Mouse (Mus musculus): ENCODE results near the gene Fgfr2.
"Not testable (repeated sequence)": the region's sequence is repeated elsewhere in the genome, so short reads cannot be mapped to it uniquely, and the experiment has no call there.

The Fgfr2 gene

DNA sequence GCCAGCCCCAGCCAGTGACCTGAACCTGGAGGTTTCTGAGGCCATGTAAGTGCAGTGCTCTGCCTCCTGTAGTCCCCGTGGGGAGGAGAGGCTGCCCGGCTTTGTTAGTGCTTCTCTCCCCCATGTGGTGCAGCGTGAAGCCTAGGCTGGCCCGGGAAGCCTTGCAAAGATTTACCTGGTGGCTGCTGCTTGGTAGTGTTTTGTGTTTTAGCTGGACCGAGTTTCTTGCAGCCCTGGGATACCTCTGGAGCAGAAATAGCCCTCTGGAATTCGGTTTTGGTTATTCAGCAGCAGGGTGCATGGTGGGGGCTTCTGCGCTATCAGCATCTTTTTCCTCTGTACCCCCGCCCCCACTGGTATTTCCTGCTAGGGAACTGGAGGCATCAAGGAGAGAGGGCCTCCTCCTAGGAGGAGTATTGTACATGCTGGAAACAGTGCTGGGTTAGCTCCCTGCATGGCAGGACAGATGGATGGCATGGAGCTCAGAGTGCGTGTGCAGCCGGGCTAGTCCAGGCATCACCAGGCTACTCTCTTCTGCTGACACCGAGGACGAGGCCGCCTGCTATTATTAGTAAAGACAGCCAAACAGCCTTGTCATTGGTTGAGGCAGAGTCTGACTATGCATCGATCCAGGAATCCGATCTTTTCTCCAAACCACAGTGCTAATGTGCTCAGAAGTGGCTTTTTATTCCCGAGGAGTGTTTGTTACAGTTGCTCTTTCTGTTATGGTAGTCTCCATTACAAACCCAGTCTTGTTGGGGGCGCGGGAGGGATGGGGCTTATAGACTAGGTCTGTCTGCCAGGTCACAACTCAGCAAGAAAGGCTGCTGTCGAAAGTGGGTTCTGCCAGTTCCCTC, 2430.0 kb downstream of the Fgfr2 start:
- no peak for DNase-seq (ENCODE audit: low read depth, low spot score)

- peak; percentile 84 for DNase-seq (ENCODE audit: low read depth, low spot score)
Observed at GRCm38 (mm10) chr7:130692392-130692942, 2430.7 kb downstream of the Fgfr2 start.

GRCm38 (mm10) chr7:130691931-130692330, 2431.2 kb downstream of the Fgfr2 start:
- DNase-seq (ENCODE audit: low read depth, low spot score): no peak

GRCm38 (mm10) chr7:130690869-130691268, 2432.3 kb downstream of the Fgfr2 start:
- no peak for DNase-seq (ENCODE audit: low read depth, low spot score)

- no peak for DNase-seq (ENCODE audit: low read depth, low spot score)
Observed at GRCm38 (mm10) chr7:130688601-130689000, 2434.5 kb downstream of the Fgfr2 start.

- DNase-seq (ENCODE audit: low read depth, low spot score): no peak
Observed at GRCm38 (mm10) chr7:130681798-130682197, 2441.4 kb downstream of the Fgfr2 start.

DNA sequence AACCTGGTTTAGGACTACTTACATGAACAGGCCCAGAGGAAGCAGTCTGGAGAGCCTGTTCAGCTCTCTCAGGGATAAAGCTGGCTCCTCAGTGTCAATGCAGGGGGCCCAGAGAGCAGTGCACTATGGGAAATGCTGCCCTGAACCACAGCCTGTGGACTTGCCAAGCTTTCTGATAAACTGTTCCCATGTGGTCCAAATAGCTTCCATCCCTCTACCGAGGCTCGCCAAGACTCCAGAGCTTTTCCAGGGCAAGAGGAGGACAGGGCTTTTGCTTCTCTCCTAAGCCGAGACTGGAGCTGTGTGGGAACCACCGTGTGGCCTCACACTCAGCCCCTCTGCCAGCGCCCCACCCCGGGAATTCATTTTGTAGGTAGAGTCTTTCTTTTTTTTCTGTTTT, 2444.7 kb downstream of the Fgfr2 start:
- no peak for DNase-seq (ENCODE audit: low read depth, low spot score)

DNA sequence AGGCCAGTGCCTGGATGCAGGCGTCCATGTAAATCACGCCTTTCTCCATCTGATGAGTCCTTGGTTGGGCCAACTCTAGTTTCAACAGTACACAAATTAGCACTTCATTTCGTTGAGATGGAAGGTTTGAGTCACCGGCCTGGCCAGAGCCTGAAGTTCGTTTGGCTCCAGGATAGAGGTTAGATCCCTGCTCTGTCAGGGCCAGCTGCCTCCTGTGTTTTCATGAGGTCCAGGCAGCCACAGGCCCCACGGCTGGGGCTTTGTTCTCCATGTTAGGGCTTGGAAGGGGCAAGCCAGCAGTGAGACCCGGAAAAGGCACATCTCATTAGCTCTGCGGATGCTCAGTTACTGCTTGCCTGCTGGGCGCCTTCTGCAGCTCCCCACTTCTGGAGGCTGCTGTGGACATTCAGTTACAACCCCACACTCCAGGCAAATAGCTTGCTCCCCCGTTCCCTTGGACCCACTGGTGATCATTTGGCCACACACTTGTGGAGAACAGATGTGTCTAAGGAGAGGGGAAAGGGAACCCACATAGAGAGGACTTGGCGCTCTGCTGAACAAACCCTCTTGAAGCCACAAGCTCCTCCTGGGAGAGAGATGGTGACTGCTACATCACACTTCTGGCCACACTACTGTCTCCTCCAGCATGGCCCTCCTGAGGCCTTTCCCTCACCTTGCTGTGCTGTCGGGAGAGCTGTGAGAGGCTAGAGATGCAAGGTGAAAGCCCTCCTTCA, 2445.4 kb downstream of the Fgfr2 start:
- DNase-seq (ENCODE audit: low read depth, low spot score): no peak

DNA sequence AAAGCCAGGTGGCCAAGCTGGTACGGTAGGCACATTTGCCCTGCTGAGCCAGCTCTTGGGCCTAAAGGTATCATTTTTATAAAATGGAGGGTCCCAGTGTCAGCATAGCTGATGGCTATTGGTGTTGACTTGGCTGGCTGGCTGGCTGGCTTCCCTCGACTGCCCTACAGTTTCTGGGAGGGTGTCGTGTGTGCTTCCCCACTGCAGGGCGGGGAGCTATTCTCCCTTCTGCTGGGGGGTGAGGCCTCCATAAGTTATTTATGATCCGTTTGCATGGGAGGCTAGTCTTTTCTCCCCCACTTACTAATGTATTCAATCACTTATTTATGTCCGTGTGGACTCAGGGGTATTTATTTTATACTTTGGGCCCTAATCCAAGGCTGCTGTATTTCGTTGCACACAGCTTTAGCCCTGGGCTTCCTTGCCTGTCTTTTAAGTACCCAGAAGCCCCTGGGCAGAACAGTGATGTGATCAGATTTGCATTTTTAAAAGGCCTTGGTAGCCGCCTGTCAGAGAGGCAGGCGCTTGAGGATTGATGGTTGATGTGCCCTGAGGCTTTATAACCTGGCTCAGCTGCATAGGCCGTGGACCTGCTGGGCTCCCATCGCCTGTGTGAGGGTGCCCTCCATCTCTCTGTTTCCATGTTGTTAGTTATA, 2446.1 kb downstream of the Fgfr2 start:
- DNase-seq (ENCODE audit: low read depth, low spot score): no peak

DNA sequence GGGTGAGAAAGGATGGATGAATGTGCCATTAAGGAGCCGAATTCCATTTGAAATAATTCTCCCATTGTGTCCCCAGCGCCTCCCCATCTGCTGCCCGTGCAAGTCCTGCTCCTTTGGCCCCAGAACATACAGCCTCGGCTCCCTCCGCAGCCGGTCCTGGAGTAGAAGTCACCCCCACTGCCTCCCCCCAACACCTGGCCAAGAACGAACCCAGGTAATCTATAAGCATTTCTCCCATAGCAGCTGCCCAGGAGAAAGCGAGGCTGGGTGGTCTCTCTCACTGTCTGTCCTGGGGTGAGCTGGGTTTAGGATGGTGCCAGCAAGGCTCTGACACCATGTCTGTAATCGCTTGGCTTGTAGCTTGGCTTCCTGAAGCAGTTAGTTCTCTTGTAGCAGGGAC, 2448.6 kb downstream of the Fgfr2 start:
- no peak for DNase-seq (ENCODE audit: low read depth, low spot score)

GRCm38 (mm10) chr7:130673169-130674033, 2449.7 kb downstream of the Fgfr2 start:
- DNase-seq (ENCODE audit: low read depth, low spot score): no peak

- no peak for DNase-seq (ENCODE audit: low read depth, low spot score)
Observed at GRCm38 (mm10) chr7:130671301-130671700, 2451.8 kb downstream of the Fgfr2 start.

DNA sequence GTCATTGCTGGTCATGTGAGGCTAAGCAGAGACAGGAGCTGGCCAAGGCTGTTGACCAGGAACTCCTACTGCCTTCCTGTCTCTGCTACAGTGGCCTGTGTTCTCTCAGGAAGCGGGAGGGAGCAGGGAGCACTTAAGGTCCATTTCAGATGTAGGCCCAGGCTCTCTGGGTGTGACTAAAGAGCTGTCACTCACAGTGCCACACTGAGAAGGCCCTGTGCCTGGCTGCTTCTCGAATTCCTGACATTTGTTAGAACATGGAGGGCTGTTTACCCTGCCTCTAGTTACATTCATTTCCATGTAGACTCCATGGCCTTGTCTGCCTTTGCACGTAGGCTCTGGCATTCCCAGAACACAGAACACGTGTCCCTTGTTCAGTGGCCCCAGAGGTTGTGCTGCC, 2452.8 kb downstream of the Fgfr2 start:
- no peak for DNase-seq (ENCODE audit: low read depth, low spot score)

GRCm38 (mm10) chr7:130669370-130669881, 2453.7 kb downstream of the Fgfr2 start:
- DNase-seq (ENCODE audit: low read depth, low spot score): peak; percentile 14

DNA sequence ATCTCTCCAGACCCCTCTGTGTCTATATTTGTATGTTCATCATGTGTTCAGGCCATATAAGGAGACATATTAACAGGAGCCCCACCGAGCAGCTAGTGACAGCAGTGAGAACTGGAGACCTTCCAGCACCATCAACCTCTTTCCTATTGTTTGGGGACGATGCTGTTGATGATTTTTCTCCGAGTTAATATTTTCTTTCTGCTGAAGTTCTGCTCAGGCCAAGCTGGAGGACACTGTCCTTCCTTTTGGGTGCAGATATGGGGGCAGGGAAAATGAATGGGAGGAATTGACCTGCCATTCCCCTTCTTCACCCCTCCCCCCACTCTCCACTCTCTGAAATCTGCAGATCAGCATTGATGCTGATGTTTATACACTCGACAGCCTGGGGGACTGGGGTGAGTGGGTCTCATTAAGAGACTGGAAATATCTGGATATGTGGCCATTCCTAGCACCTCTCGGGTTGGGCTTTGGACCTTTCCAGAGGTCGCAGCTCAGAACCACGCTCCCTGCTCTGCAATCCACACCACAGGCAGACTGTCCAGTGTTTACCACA, 2454.3 kb downstream of the Fgfr2 start:
- DNase-seq (ENCODE audit: low read depth, low spot score): no peak

- not testable (repeated sequence) for DNase-seq (ENCODE audit: low read depth, low spot score)
Observed at GRCm38 (mm10) chr7:130668013-130668412, 2455.1 kb downstream of the Fgfr2 start.

DNA sequence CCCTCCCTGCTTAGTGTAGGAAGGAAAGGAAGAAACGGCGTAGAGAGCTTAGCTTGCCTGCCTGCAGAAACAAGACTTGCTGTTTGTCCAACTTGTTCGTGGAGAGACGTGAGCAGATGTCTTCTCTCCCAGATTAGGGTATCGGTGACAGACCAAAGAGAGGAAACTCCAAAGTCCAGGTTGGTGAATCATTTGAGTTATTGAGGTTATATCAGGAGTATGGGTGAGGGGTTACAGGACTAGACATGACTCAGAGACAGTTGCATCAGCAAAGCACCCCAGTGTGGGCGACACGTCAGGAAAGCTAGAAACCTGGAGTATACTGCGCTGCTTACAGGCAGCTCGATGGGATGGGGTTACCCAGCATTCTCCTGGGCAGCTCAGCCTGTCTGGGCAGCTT, 2457.8 kb downstream of the Fgfr2 start:
- no peak for DNase-seq (ENCODE audit: low read depth, low spot score)

DNA sequence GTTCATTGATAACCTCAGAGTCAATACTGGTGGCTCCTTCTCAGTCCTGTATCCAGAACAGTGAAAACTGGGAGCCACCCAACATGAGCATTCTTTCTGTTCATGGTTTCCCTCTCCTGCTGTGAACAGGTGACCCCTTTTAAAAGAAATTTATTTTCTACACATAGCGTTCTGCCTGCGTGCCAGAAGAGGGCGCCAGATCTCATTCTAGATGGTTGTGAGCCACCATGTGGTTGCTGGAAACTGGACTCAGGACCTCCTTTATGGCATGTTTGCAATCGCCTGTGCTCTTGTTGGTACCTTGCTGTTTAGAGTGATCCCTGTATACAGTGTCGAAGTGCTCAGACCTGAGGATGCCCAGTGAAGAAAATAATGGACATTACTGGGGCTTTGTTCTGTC, 2458.5 kb downstream of the Fgfr2 start:
- DNase-seq (ENCODE audit: low read depth, low spot score): no peak

- no peak for DNase-seq (ENCODE audit: low read depth, low spot score)
Observed at GRCm38 (mm10) chr7:130664037-130664436, 2459.1 kb downstream of the Fgfr2 start.

DNA sequence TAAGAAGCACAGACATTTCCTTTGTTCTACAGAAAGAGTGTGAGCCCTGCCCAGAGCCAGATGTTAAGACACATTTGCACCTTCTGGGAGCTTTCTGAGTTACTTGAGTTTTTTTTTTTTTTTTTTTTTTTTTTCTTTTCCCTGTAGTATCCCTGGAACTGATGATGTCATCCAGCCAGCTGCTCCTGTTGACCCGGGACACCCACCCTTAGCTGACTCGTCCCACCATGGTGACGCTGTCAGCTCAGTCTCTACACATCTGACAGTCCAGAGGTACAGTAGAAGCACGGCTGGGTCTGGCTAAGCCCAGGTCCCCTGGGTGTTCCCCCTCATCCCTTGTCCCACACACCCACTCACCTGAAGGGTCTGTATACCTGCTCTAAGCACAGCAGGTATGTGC, 2460.3 kb downstream of the Fgfr2 start:
- DNase-seq (ENCODE audit: low read depth, low spot score): no peak

DNA sequence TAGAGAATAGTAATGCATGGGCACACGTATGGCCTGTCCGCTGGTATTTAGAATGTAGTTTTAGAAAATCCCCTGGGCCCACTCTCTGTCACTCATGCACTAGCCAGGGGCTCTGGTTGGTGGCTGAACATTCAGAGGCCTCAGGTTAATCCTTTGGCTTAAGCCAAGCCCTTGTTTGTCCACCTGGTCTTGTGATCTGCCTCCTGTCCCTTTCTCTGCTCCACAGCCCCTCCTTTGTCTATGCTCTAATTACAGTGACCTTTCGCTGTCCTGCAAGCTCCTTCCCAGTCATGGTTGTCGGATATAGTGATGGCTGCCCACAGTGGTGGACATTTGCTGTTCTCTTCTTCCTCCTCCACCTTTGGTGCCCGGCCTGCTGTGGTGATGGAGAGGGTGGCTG, 2460.9 kb downstream of the Fgfr2 start:
- no peak for DNase-seq (ENCODE audit: low read depth, low spot score)
